Mouse (Mus musculus) heart, embryonic 12.5 days (tissue): Measurements from ENCODE around the gene Akt2. TPM values are rescaled to one million over a fixed set of nuclear protein-coding genes. Genes with fewer than 3 reads are reported as not detected.

Experiments used
- ATAC-seq: fragments of 200-750 bp; cut with Nextera tagmentation; 2 replicates; pipeline ENCODE4 v1.8.0; 2017; ENCODE audit warnings: moderate TSS enrichment, moderate library complexity; ENCODE audit not compliant: insufficient number of reproducible peaks, low FRiP score
- H3K27ac ChIP-seq: fragments of 300-500 bp; sonication (generic); 2 replicates; pipeline ENCODE4 v1.5.1; 2016; ENCODE audit warnings: mild to moderate bottlenecking, moderate library complexity; ENCODE audit not compliant: poor library complexity, severe bottlenecking
- H3K27me3 ChIP-seq: fragments of 300-500 bp; sonication (generic); replicated peaks from 2 replicates; pipeline ENCODE4 v1.6.1; 2016; ENCODE audit warnings: mild to moderate bottlenecking, moderate library complexity
- H3K36me3 ChIP-seq: fragments of 300-500 bp; sonication (generic); 2 replicates; pipeline ENCODE4 v1.6.1; 2016; ENCODE audit warnings: mild to moderate bottlenecking, moderate library complexity
- H3K4me1 ChIP-seq: fragments of 300-500 bp; sonication (generic); replicated peaks from 2 replicates; pipeline ENCODE4 v1.6.1; 2016; ENCODE audit warnings: mild to moderate bottlenecking
- H3K4me2 ChIP-seq: fragments of 300-500 bp; sonication (generic); 2 replicates; pipeline ENCODE4 v1.6.1; 2016; ENCODE audit warnings: mild to moderate bottlenecking, moderate library complexity
- H3K4me3 ChIP-seq: fragments of 300-500 bp; sonication (generic); 2 replicates; pipeline ENCODE4 v1.5.1; 2016; ENCODE audit warnings: mild to moderate bottlenecking
- H3K9ac ChIP-seq: fragments of 300-500 bp; sonication (generic); 2 replicates; pipeline ENCODE4 v1.6.1; 2016; ENCODE audit warnings: mild to moderate bottlenecking, moderate library complexity
- H3K9me3 ChIP-seq: fragments of 300-500 bp; sonication (generic); replicated peaks from 2 replicates; pipeline ENCODE4 v1.6.1; 2016; ENCODE audit warnings: mild to moderate bottlenecking, moderate library complexity
- WGBS: fragments of 180-500 bp; shearing (Covaris S2); methylation state at CpG from one replicate; pipeline ENCODE4 v1.1.7; 2016; 5-methylcytosine and 5-hydroxymethylcytosine counted together
- polyA plus RNA-seq: library from polyadenylated mRNA; unstranded; fragments of >200 nt; fragmentation: Nextera tagmentation; extraction: Ambion mirVana; gene quantifications from 2 replicates; pipeline ENCODE4 v1.2.1, GENCODE M21; 2016

Akt2 gene
- polyA plus RNA-seq, 1 experiment from 2014 or later, result 85.0 TPM

DNA sequence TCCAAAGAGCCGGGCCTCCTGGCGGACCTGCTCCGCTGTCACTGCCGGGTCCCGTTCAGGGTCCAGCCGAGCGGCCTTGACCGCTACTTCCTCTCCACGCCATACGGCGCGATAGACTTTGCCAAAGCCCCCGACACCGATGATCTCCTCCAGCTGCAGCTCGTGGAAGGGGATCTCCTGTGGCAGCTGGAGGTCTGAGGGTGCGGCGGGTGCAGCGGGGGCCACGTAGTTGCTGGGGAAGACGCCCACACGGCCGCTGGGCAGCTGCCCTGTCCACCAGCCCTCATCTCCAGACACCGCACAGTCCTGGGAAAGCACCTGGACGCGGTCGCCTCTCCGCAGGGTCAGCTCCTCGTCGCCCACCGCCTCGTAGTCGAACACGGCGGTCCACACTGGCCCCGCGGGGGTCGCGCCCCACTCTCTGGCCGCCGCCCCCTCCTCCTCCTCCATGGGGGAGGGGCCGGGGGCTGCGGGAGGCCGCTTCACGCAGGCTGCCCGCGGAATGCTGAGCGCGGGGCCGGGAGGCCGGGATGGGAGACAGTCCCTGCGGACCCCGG is 82.3 kb downstream of the Akt2 start:
- H3K36me3 ChIP-seq, result peaks cover 11% of the 10 kb centered on the region
- H3K9me3 ChIP-seq, result no peaks in the 10 kb centered on the region
- no peaks in the 10 kb centered on the region for H3K27me3 ChIP-seq
- peak overlapping the region; percentile 94 for H3K9ac ChIP-seq
- H3K4me2 ChIP-seq, result peak overlapping the region; percentile 100
- 1% methylated on average over 49 of the region's 52 CpGs for WGBS
- no peak overlapping the region for H3K27ac ChIP-seq
- peak overlapping the region; percentile 79 for H3K4me3 ChIP-seq
- H3K4me1 ChIP-seq, result peaks cover 15% of the 10 kb centered on the region
- peak; percentile 44 for ATAC-seq

DNA sequence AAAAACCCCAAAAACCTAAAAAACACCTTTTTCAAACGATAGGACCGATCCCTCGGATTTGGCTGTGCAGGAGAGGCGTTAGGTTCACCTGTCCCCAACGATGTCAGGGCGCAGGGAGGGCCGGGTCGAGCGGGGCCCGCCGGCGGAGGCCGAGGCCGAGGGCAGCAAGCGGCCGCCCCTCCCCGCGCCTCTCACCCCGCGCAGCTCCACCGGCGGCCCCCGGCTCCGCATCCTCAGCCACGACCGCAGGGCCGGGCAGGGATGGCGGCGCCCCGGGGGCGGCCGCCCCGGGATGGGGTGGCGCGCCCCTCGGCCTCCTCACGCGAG is 82.8 kb downstream of the Akt2 start:
- H3K4me3 ChIP-seq, result peak overlapping the region; percentile 79
- peak overlapping the region; percentile 100 for H3K4me2 ChIP-seq
- WGBS, result under 1% methylated on average over 37 of the region's 38 CpGs
- peaks cover 11% of the 10 kb centered on the region for H3K36me3 ChIP-seq
- H3K9me3 ChIP-seq, result no peaks in the 10 kb centered on the region
- no peaks in the 10 kb centered on the region for H3K27me3 ChIP-seq
- no peak overlapping the region for H3K27ac ChIP-seq
- H3K9ac ChIP-seq, result peak overlapping the region; percentile 94
- peaks cover 15% of the 10 kb centered on the region for H3K4me1 ChIP-seq
- peak; percentile 75 for ATAC-seq

DNA sequence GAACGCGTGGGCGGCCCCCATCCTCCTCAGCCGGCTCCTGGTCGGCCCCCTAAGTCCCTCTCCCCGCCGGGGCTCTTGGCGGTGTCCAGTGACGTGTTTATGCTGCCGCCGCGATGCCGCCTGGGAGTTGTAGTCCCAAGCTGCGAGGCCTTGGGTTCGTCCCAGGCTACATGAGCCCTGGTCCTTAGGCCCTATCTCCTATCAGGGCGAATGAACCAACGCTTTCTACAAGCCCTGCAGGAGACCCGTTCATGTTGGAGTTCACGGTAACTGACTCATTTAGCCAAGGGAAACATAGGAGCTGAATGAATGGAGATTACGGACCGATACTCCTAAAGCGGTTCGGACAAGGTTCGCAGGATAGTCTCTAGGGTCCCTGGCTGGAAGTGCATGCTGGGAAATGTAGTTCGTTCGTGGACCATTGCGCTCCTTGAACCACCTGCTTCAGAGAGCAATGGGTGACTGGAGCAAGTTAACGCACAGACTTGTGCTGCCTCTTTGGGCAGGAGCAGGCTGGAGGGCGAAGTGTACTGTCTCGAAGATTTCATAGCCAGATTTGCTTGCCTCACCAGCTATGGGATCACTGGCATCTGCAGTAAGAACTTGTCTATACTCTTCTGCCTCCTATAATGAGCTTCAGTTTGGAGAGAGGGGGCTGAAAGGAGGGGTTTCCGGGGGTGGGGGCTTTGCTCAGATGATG is 83.3 kb downstream of the Akt2 start, which contains the start of gene Map3k10:
Gene Map3k10 (minus strand): TSS at position 77 of the 700 bp plus-strand sequence.
- H3K27me3 ChIP-seq, result no peaks in the 10 kb centered on the region
- peak within 1 kb of the TSS; percentile 100 for H3K4me2 ChIP-seq
- peak within 1 kb of the TSS; percentile 79 for H3K4me3 ChIP-seq
- H3K4me1 ChIP-seq, result peaks cover 15% of the 10 kb centered on the region
- no peaks in the 10 kb centered on the region for H3K9me3 ChIP-seq
- peak within 1 kb of the TSS; percentile 94 for H3K9ac ChIP-seq
- under 1% methylated on average over 31 of the region's 31 CpGs for WGBS
- peaks cover 11% of the 10 kb centered on the region for H3K36me3 ChIP-seq
- peak; percentile 97 for ATAC-seq
- peak within 1 kb of the TSS; percentile 83 for H3K27ac ChIP-seq

DNA sequence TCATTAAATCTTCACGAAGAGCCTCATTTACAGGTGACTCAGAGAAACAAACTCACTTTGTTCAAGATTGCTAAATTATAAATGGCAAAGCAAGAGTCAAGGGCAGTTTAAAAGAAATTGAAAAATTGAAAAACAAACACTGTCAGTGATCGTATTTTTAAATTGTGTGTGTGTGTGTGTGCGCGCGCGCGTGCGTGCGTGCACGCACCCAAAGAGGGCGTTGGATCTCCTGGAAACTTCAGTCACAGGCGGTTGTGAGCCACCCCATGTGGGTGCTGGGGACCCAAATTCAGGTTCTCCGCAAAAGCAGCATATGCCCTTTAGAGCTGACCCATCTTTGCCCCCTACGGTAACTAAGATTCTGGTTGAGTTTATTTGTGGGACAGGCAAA is 83.9 kb downstream of the Akt2 start:
- Histone ChIP-seq H3K27ac (no peak overlapping the region), H3K4me3 (peak overlapping the region; percentile 79), H3K36me3 (peaks cover 8% of the 10 kb centered on the region), H3K9me3 (no peaks in the 10 kb centered on the region), H3K4me2 (peak overlapping the region; percentile 100), H3K27me3 (no peaks in the 10 kb centered on the region), H3K4me1 (peaks cover 15% of the 10 kb centered on the region), H3K9ac (no peak overlapping the region)
- no peak for ATAC-seq
- 29% methylated on average over 14 of the region's 14 CpGs for WGBS

DNA sequence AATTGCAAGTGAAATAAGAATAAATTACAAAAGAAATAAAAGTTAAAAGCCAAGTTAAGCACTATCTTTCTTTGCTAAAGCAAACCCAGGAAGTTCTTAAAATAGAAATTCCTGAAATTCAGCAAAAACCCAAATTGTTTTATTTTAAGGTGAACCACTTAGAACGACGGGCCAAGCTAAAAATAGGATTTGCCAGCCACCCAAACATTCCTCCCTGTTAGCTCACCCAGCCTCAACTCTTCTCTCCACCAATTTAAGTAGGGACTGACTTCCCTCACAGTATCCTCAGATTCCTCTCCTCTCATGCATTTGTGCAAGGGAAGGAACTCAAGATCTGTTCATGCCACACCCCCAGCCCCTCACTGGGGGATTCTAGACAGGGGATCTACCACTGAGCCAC is 91.9 kb downstream of the Akt2 start:
- peaks cover 11% of the 10 kb centered on the region for H3K27me3 ChIP-seq
- ATAC-seq, result no peak
- WGBS, result 25% methylated on average over 2 of the region's 2 CpGs
- H3K4me3 ChIP-seq, result no peak overlapping the region
- no peaks in the 10 kb centered on the region for H3K36me3 ChIP-seq
- no peak overlapping the region for H3K27ac ChIP-seq
- H3K9me3 ChIP-seq, result no peaks in the 10 kb centered on the region
- H3K4me2 ChIP-seq, result no peak overlapping the region
- peaks cover 5% of the 10 kb centered on the region; the same call in 1 of the 2 replicates for H3K4me1 ChIP-seq
- no peak overlapping the region for H3K9ac ChIP-seq

DNA sequence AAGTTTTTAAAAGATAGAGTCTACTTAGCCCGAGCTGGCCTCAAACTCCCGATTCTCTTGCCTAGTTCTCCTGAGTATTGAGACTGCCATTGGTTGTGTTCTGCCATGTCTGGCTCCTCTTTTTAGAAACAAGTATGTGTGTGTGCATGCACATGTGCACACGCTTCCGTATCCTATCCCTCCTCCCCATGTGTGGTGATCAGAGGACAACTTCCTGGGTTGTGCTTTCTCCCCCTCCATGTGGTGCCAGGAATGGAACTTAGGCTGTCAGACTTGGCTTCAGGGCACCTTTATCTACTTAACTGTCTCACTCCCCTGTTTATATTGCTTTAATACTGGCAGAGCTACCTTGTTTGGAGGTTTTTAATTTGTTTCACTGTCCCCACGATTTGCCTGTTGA is 93.9 kb downstream of the Akt2 start:
- peak overlapping the region; percentile 17 for H3K4me2 ChIP-seq
- 28% methylated on average over 5 of the region's 5 CpGs for WGBS
- no peak for ATAC-seq
- peaks cover 11% of the 10 kb centered on the region for H3K27me3 ChIP-seq
- H3K4me3 ChIP-seq, result no peak overlapping the region
- no peak overlapping the region for H3K27ac ChIP-seq
- peaks cover 7% of the 10 kb centered on the region; the same call in 1 of the 2 replicates for H3K4me1 ChIP-seq
- no peaks in the 10 kb centered on the region for H3K36me3 ChIP-seq
- no peak overlapping the region for H3K9ac ChIP-seq
- no peaks in the 10 kb centered on the region for H3K9me3 ChIP-seq

DNA sequence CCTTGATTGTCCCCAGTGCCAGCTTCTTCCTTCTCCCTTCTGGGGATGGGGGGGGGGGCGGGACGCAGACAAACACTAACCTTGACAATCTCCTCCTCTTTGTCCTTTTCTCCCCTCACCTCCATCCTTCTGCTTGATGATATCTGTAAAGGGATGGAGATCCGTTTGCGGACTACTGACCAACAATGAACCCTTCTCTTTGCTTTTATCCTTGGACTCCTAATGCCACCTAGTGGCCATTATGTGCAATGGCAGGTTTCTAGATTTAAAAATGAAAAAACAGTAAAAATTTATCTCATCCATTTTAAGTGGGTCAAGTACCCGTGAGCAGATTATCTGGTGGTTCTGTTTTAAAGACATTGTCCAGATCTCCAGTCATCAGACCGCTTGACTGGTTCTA is 94.3 kb downstream of the Akt2 start:
- no peaks in the 10 kb centered on the region for H3K36me3 ChIP-seq
- no peak overlapping the region for H3K27ac ChIP-seq
- peak overlapping the region; percentile 17; the same call in 1 of the 2 replicates for H3K4me2 ChIP-seq
- no peak overlapping the region for H3K9ac ChIP-seq
- ATAC-seq, result no peak
- H3K9me3 ChIP-seq, result no peaks in the 10 kb centered on the region
- WGBS, result 0% methylated on average over 6 of the region's 6 CpGs
- peaks cover 7% of the 10 kb centered on the region; the same call in 1 of the 2 replicates for H3K4me1 ChIP-seq
- no peak overlapping the region for H3K4me3 ChIP-seq
- H3K27me3 ChIP-seq, result peaks cover 11% of the 10 kb centered on the region

DNA sequence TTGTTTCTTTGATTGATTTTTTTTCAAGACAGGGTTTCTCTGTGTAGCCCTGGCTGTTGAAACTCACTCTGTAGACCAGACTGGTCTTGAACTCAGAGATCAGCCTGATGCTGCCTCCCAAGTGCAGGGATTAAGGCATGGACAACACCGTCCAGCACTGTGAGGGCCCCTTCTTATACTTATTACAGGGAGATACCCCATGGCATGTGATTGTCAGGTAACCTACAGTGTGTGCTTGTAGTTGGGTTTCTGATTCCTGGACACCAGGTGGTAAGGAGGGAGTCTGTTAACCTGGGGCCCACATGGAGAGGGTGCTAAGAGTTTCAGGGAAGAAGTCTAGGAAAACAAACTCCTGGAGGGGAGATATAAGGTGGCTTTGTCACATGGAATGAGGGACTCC is 95.7 kb downstream of the Akt2 start:
- H3K9me3 ChIP-seq, result no peaks in the 10 kb centered on the region
- H3K4me3 ChIP-seq, result no peak overlapping the region
- H3K36me3 ChIP-seq, result no peaks in the 10 kb centered on the region
- ATAC-seq, result no peak
- H3K27me3 ChIP-seq, result peaks cover 11% of the 10 kb centered on the region
- no peak overlapping the region for H3K27ac ChIP-seq
- peaks cover 7% of the 10 kb centered on the region; the same call in 1 of the 2 replicates for H3K4me1 ChIP-seq
- H3K4me2 ChIP-seq, result no peak overlapping the region
- WGBS, result 76% methylated on average over 1 of the region's 1 CpGs
- H3K9ac ChIP-seq, result no peak overlapping the region

DNA sequence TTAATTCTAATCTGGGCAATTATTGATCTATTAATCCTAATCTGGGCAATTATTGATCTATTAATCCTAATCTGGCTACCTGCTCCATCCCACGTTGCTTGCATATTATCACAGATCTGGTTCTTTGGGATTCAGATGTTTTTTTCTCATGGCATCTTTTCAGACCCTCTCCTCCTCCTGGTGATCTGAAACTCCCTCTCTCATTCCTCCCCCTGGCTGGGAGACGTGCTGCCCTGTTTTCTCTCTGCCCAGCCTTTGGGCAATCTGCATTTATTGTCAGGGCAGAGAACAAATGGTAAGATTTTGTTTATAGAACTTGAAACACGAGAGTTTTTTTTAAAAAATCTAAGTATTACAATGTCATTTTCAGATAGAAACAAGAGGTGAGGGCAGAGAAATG is 96.5 kb downstream of the Akt2 start:
- H3K9me3 ChIP-seq, result no peaks in the 10 kb centered on the region
- H3K4me1 ChIP-seq, result peaks cover 7% of the 10 kb centered on the region; the same call in 1 of the 2 replicates
- no peaks in the 10 kb centered on the region for H3K36me3 ChIP-seq
- 0 out of 2 replicates have a peak overlapping the region, but pooled peaks have one; percentile 86 for H3K4me2 ChIP-seq
- peaks cover 11% of the 10 kb centered on the region for H3K27me3 ChIP-seq
- 63% methylated on average over 3 of the region's 3 CpGs for WGBS
- H3K4me3 ChIP-seq, result no peak overlapping the region; the same call in 1 of the 2 replicates
- no peak overlapping the region for H3K9ac ChIP-seq
- no peak overlapping the region for H3K27ac ChIP-seq
- no peak for ATAC-seq

DNA sequence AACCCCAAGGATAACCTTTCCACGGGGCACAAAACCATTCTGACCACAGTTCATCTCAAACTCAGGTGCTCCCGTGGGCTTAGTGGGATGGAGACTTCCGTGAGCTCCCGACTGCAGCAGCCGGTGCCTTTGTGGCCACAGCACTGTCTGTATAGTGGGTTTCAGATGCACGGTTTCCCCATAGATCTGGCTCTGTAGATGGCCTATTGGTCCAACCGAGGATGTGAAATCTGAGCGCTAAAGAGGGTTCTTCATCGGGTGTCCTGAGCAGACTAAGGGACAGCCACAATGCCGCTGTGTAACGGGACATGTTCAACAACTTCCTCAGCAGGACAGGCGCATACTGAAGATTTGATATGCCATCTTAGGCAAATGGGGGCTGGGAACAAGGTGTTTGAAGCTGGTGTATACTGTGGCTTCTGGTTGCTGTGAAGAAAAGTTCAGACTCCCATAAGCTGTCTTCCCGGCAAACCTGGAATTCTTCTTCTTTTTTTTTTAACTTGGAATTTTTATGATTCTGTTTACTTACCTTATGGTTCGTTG is 97.0 kb downstream of the Akt2 start:
- Histone ChIP-seq H3K4me1 (peaks cover 5% of the 10 kb centered on the region; the same call in 1 of the 2 replicates), H3K27ac (no peak overlapping the region), H3K36me3 (no peaks in the 10 kb centered on the region), H3K9me3 (no peaks in the 10 kb centered on the region), H3K27me3 (peaks cover 11% of the 10 kb centered on the region), H3K4me3 (peak overlapping the region; percentile 60), H3K9ac (peak overlapping the region; percentile 71), H3K4me2 (peak overlapping the region; percentile 86)
- 38% methylated on average over 14 of the region's 14 CpGs for WGBS
- ATAC-seq, result no peak

DNA sequence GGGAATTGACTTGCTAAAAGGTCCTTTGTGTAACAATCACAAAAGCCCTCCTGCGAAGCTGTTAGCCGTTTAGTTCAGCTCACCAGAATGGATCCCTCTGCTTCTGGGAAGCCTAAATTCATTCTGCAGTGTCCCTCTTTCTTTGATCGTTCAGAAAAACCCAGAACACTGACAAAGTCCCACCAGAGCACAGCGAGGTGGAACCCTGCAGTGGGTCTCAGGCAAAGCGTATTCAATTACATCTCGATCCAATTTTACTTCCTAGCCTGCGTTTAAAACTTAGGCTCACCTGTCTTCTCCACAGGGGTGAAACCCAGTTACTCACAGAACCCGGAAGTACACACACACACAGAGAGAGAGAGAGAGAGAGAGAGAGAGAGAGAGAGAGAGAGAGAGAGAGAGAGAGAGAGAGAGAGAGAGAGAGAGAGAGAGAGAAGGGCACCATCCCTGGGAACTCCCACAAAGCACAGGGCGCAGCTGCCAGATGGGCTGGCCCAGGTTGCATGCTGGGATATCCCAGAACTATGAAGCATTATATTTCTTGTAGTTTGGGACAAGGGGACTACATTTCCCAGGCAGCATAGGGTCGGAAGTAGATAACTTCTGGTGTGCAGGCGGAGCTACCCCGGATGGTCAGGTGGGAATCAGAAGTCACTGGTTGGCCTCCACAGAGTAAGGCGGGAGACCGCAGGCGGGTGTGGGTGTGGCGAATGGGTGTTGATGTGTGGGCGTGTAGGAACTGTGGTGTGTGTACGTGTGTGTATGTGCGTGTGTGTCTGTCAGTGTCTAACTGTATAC is 97.7 kb downstream of the Akt2 start, which contains the start of gene Zfp607b:
Gene Zfp607b (plus strand): TSS at position 526 of the 798 bp plus-strand sequence.
- Histone ChIP-seq H3K27me3 (peaks cover 7% of the 10 kb centered on the region), H3K27ac (peak within 1 kb of the TSS; percentile 63), H3K9ac (peak within 1 kb of the TSS; percentile 71), H3K9me3 (no peaks in the 10 kb centered on the region), H3K36me3 (no peaks in the 10 kb centered on the region), H3K4me3 (peak within 1 kb of the TSS; percentile 60), H3K4me1 (peaks cover 4% of the 10 kb centered on the region; the same call in 1 of the 2 replicates), H3K4me2 (peak within 1 kb of the TSS; percentile 86)
- 2% methylated on average over 19 of the region's 19 CpGs for WGBS
- ATAC-seq, result peak; percentile 99
